Mouse (Mus musculus): ENCODE measurements around the gene Sarnp. TPM values are rescaled to one million over a fixed set of nuclear protein-coding genes. Genes with fewer than 3 reads are reported as not detected.
"Not testable (repeated sequence)": the region's sequence is repeated elsewhere in the genome, so short reads cannot be mapped to it uniquely, and the experiment has no call there.

Gene Sarnp
- polyA plus RNA-seq, 1 experiment = 8.5 TPM

- DNase-seq (ENCODE audit: low read depth) = peak; percentile 97
Measured at GRCm38 (mm10) chr10:128821358-128822056, 4.4 kb downstream of the Sarnp start, which contains the start of gene Ormdl2. TSS of gene Ormdl2 (minus strand) at chr10:128821645.

- no peak for DNase-seq (ENCODE audit: low read depth)
Measured at GRCm38 (mm10) chr10:128822135-128822534, 5.0 kb downstream of the Sarnp start.

GRCm38 (mm10) chr10:128823087-128823486 is 6.0 kb downstream of the Sarnp start:
- not testable (repeated sequence) for DNase-seq (ENCODE audit: low read depth)

- DNase-seq (ENCODE audit: low read depth) = no peak
Measured at GRCm38 (mm10) chr10:128823821-128824220, 6.7 kb downstream of the Sarnp start.

- DNase-seq (ENCODE audit: low read depth) = no peak
Measured at GRCm38 (mm10) chr10:128837400-128837799, 20.3 kb downstream of the Sarnp start.

- DNase-seq (ENCODE audit: low read depth) = no peak
Measured at GRCm38 (mm10) chr10:128839434-128839833, 22.3 kb downstream of the Sarnp start.

- DNase-seq (ENCODE audit: low read depth) = no peak
Measured at GRCm38 (mm10) chr10:128840612-128841011, 23.5 kb downstream of the Sarnp start.

- DNase-seq (ENCODE audit: low read depth) = no peak
Measured at GRCm38 (mm10) chr10:128843260-128843659, 26.1 kb downstream of the Sarnp start.

GRCm38 (mm10) chr10:128845516-128845915 is 28.4 kb downstream of the Sarnp start:
- no peak for DNase-seq (ENCODE audit: low read depth)

GRCm38 (mm10) chr10:128846664-128847063 is 29.5 kb downstream of the Sarnp start:
- no peak for DNase-seq (ENCODE audit: low read depth)

GRCm38 (mm10) chr10:128848426-128848825 is 31.3 kb downstream of the Sarnp start:
- DNase-seq (ENCODE audit: low read depth) = no peak

GRCm38 (mm10) chr10:128850339-128850738 is 33.2 kb downstream of the Sarnp start:
- no peak for DNase-seq (ENCODE audit: low read depth)

- no peak for DNase-seq (ENCODE audit: low read depth)
Measured at GRCm38 (mm10) chr10:128861176-128861575, 44.0 kb downstream of the Sarnp start.

GRCm38 (mm10) chr10:128866042-128866441 is 48.9 kb downstream of the Sarnp start:
- no peak for DNase-seq (ENCODE audit: low read depth)

GRCm38 (mm10) chr10:128866518-128866917 is 49.4 kb downstream of the Sarnp start:
- DNase-seq (ENCODE audit: low read depth) = no peak

GRCm38 (mm10) chr10:128870341-128870740 is 53.2 kb downstream of the Sarnp start:
- DNase-seq (ENCODE audit: low read depth) = peak; percentile 93

- no peak for DNase-seq (ENCODE audit: low read depth)
Measured at GRCm38 (mm10) chr10:128878291-128878690, 61.2 kb downstream of the Sarnp start.

- no peak for DNase-seq (ENCODE audit: low read depth)
Measured at GRCm38 (mm10) chr10:128878811-128879210, 61.7 kb downstream of the Sarnp start.

- DNase-seq (ENCODE audit: low read depth) = no peak
Measured at GRCm38 (mm10) chr10:128882067-128882466, 64.9 kb downstream of the Sarnp start.

GRCm38 (mm10) chr10:128888941-128889827 is 72.1 kb downstream of the Sarnp start:
- no peak for DNase-seq (ENCODE audit: low read depth)

GRCm38 (mm10) chr10:128889846-128890245 is 72.7 kb downstream of the Sarnp start:
- no peak for DNase-seq (ENCODE audit: low read depth)

GRCm38 (mm10) chr10:128890383-128891295 is 73.5 kb downstream of the Sarnp start:
- no peak for DNase-seq (ENCODE audit: low read depth)

Measured in gonadal fat pad, adult 2 months (tissue).